Mouse (Mus musculus): Measurements from ENCODE around the gene Rsl1d1.
"Not testable (repeated sequence)": the region's sequence is repeated elsewhere in the genome, so short reads cannot be mapped to it uniquely, and the experiment has no call there.

Rsl1d1 gene

GRCm38 (mm10) chr16:11164695-11165255, 38.4 kb downstream of the Rsl1d1 start:
- DNase-seq (ENCODE audit: low read depth, low spot score) = no peak

GRCm38 (mm10) chr16:11157721-11158120, 45.4 kb downstream of the Rsl1d1 start:
- DNase-seq (ENCODE audit: low read depth, low spot score) = not testable (repeated sequence)

- peak; percentile 56 for DNase-seq (ENCODE audit: low read depth, low spot score)
Measured at GRCm38 (mm10) chr16:11154500-11154899, 48.6 kb downstream of the Rsl1d1 start.

GRCm38 (mm10) chr16:11143706-11144483, 59.2 kb downstream of the Rsl1d1 start:
- DNase-seq (ENCODE audit: low read depth, low spot score) = peak; percentile 53

Measured in R1 (cell line).